Mouse (Mus musculus) CH12.LX (cell line): ENCODE results near the gene Clock.

Experiments used
- CHD2 ChIP-seq: IDR thresholded peaks from 2 replicates; pipeline ENCODE4 v1.6.1; 2011; ENCODE audit warnings: low read length, improper control_type of control experiment
- CTCF ChIP-seq, 2 experiments: IDR thresholded peaks in 1 of 2; conservative IDR thresholded peaks in 1 of 2; 2 replicates each; pipeline ENCODE4 v1.5.1; 2011 to 2012; ENCODE audit warnings: low read depth in 2 of 2, low read length in 2 of 2, improper control_type of control experiment in 1 of 2, inconsistent platforms in 1 of 2, mild to moderate bottlenecking in 1 of 2, moderate library complexity in 1 of 2
- E2F4 ChIP-seq: IDR thresholded peaks from 2 replicates; pipeline ENCODE4 v1.6.1; 2011; ENCODE audit warnings: low read depth, low read length, improper control_type of control experiment; ENCODE audit not compliant: insufficient replicate concordance
- EP300 ChIP-seq: IDR thresholded peaks from 2 replicates; pipeline ENCODE4 v1.6.1; 2011; ENCODE audit warnings: low read length, improper control_type of control experiment
- GABPA ChIP-seq: IDR thresholded peaks from 2 replicates; pipeline ENCODE4 v1.6.1; 2012; ENCODE audit warnings: low read depth, low read length, improper control_type of control experiment, inconsistent platforms; ENCODE audit not compliant: insufficient replicate concordance
- KAT2A ChIP-seq: IDR thresholded peaks from 2 replicates; pipeline ENCODE4 v1.6.1; 2012; ENCODE audit warnings: low read length, improper control_type of control experiment, inconsistent platforms; ENCODE audit not compliant: insufficient replicate concordance
- MYC ChIP-seq: IDR thresholded peaks from 2 replicates; pipeline ENCODE4 v1.6.1; 2011; ENCODE audit warnings: low read depth, mild to moderate bottlenecking, improper control_type of control experiment, low read length
- NRF1 ChIP-seq: IDR thresholded peaks from 2 replicates; pipeline ENCODE4 v1.6.1; 2014; ENCODE audit warnings: low read depth, mild to moderate bottlenecking, inconsistent platforms, low read length, improper control_type of control experiment, moderate library complexity
- POLR2A ChIP-seq: IDR thresholded peaks from 2 replicates; pipeline ENCODE4 v1.6.1; 2011; ENCODE audit warnings: low read depth, mild to moderate bottlenecking, improper control_type of control experiment, low read length
- POLR2AphosphoS2 ChIP-seq: IDR thresholded peaks from 2 replicates; pipeline ENCODE4 v1.6.1; 2011; ENCODE audit warnings: low read depth, low read length, improper control_type of control experiment
- RAD21 ChIP-seq: IDR thresholded peaks from 2 replicates; pipeline ENCODE4 v1.6.1; 2011; ENCODE audit warnings: low read depth, mild to moderate bottlenecking, low read length, improper control_type of control experiment, moderate library complexity
- TCF12 ChIP-seq: IDR thresholded peaks from 2 replicates; pipeline ENCODE4 v1.6.1; 2014; ENCODE audit warnings: low read depth, mild to moderate bottlenecking, inconsistent platforms, low read length, improper control_type of control experiment
- UBTF ChIP-seq: IDR thresholded peaks from 2 replicates; pipeline ENCODE4 v1.6.1; 2012; ENCODE audit warnings: low read depth, mild to moderate bottlenecking, inconsistent platforms, low read length, improper control_type of control experiment, moderate library complexity
- USF1 ChIP-seq: IDR thresholded peaks from 2 replicates; pipeline ENCODE4 v1.6.1; 2014; ENCODE audit warnings: low read depth, mild to moderate bottlenecking, inconsistent platforms, low read length, improper control_type of control experiment

DNA sequence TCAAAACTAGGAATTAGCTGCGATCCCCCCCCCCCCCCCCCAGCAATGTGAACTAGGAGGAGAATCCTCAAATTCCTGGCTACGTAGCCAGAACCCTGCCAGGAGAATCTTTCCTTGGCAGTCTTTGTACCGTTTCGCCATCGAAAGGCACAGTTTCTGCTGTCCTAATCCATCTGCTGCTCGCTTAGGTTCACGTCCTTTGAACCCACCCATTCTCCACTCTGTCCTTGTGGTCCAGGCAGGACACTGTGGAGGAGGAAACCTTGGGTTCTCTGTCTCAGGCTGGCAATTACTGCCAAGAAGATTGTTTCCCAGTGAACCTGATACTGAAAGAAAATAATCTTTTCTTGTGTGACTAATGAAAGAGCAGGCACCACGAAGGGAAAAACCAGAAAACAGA, 1.0 kb upstream of the Clock start:
- TF ChIP-seq CTCF (conservative IDR thresholded peaks at IDR 0.05 in 1 of 2, IDR thresholded peaks at IDR 0.05 in 1 of 2; ENCODE audit: low read depth in 2 of 2, low read length in 2 of 2) (no peak), TCF12 (no peak), UBTF (no peak), CHD2 (no peak), KAT2A (no peak), USF1 (no peak), EP300 (no peak), GABPA (no peak), RAD21 (no peak), NRF1 (no peak), POLR2A (no peak), E2F4 (no peak), MYC (no peak), POLR2AphosphoS2 (no peak)
